Mouse (Mus musculus) left cerebral cortex, postnatal 25 days (tissue): Measurements from ENCODE around the gene A630076J17Rik. TPM values are rescaled to one million over a fixed set of nuclear protein-coding genes. Genes with fewer than 3 reads are reported as not detected.

ENCODE experiments used
- DNase-seq, 2 experiments: peaks; one replicate each; pipeline ENCODE4 v3.0.0; 2022; ENCODE audit warnings: low spot score in 2 of 2, mixed read lengths in 1 of 2
- intact Hi-C: fragments of 180-260 bp; cut with DNase I; formaldehyde crosslinking; loops from one replicate; pipeline ENCODE4 v1.15.1; 2025
- total RNA-seq, 2 experiments: library from RNA; stranded (reverse); gene quantifications; 2 replicates each; pipeline ENCODE4 v1.2.3; 2021

The A630076J17Rik gene
- total RNA-seq, 2 experiments from 2014 or later, result not detected

- intact Hi-C loops, result no loop called here
- no peak for DNase-seq
Observed at GRCm38 (mm10) chr3:107223230-107223629, 7.2 kb upstream of the A630076J17Rik start.

- no peak for DNase-seq
Observed at GRCm38 (mm10) chr3:107225820-107226219, 4.6 kb upstream of the A630076J17Rik start.

GRCm38 (mm10) chr3:107229221-107229620 is 1.2 kb upstream of the A630076J17Rik start:
- no peak for DNase-seq
- intact Hi-C loops, result no loop called here

More at GRCm38 (mm10) chr3:107225820-107226219, 4.6 kb upstream of the A630076J17Rik start:
- intact Hi-C loops, result no loop called here

- intact Hi-C loops, result loop anchor here (5.0 to 10.0 kb wide), 2 partner anchors 127 to 385 kb away; no protein-coding TSS in a partner anchor
- no peak for DNase-seq
Observed at GRCm38 (mm10) chr3:107229822-107230221, 592 bp upstream of the A630076J17Rik start.

- no peak for DNase-seq
- intact Hi-C loops, result loop anchor here (5.0 to 10.0 kb wide), 2 partner anchors 126 to 384 kb away; no protein-coding TSS in a partner anchor
Observed at GRCm38 (mm10) chr3:107231202-107231601, 788 bp downstream of the A630076J17Rik start.

- peak; percentile 87 to 93 for DNase-seq
- intact Hi-C loops, result loop anchor here (1.0 to 10.0 kb wide), 5 partner anchors 27 to 381 kb away; no protein-coding TSS in a partner anchor
Observed at GRCm38 (mm10) chr3:107233351-107233813, 3.0 kb downstream of the A630076J17Rik start.

GRCm38 (mm10) chr3:107233945-107234344 is 3.5 kb downstream of the A630076J17Rik start:
- intact Hi-C loops, result loop anchor here (1.0 to 10.0 kb wide), 5 partner anchors 28 to 381 kb away; no protein-coding TSS in a partner anchor
- DNase-seq, result no peak

- intact Hi-C loops, result loop anchor here (10.0 kb wide), 1 partner anchor 377 kb away; no protein-coding TSS in a partner anchor
- DNase-seq, result no peak
Observed at GRCm38 (mm10) chr3:107238051-107238450, 7.6 kb downstream of the A630076J17Rik start.

GRCm38 (mm10) chr3:107238471-107238980 is 8.1 kb downstream of the A630076J17Rik start:
- no peak for DNase-seq
- intact Hi-C loops, result loop anchor here (10.0 kb wide), 1 partner anchor 376 kb away; no protein-coding TSS in a partner anchor

GRCm38 (mm10) chr3:107239607-107240006 is 9.2 kb downstream of the A630076J17Rik start, which contains the start of gene Prok1:
Gene Prok1 (minus strand): TSS chr3:107239707.
- intact Hi-C loops, result loop anchor here (10.0 kb wide), 1 partner anchor 375 kb away; no protein-coding TSS in a partner anchor
- no peak for DNase-seq

GRCm38 (mm10) chr3:107241389-107242094 is 11.1 kb downstream of the A630076J17Rik start:
- DNase-seq, result no peak
- intact Hi-C loops, result no loop called here

- intact Hi-C loops, result no loop called here
- DNase-seq, result no peak
Observed at GRCm38 (mm10) chr3:107246876-107247275, 16.5 kb downstream of the A630076J17Rik start.

GRCm38 (mm10) chr3:107249042-107249441 is 18.6 kb downstream of the A630076J17Rik start:
- no peak for DNase-seq
- intact Hi-C loops, result no loop called here

GRCm38 (mm10) chr3:107250320-107250719 is 19.9 kb downstream of the A630076J17Rik start:
- intact Hi-C loops, result no loop called here
- no peak for DNase-seq

GRCm38 (mm10) chr3:107252035-107252434 is 21.6 kb downstream of the A630076J17Rik start:
- no peak for DNase-seq
- intact Hi-C loops, result no loop called here

- intact Hi-C loops, result no loop called here
- DNase-seq, result peak in 1 of 2 experiments; percentile 26
Observed at GRCm38 (mm10) chr3:107253925-107254324, 23.5 kb downstream of the A630076J17Rik start.

- no peak for DNase-seq
- intact Hi-C loops, result no loop called here
Observed at GRCm38 (mm10) chr3:107255992-107256391, 25.6 kb downstream of the A630076J17Rik start.

- intact Hi-C loops, result no loop called here
- no peak for DNase-seq
Observed at GRCm38 (mm10) chr3:107256724-107257123, 26.3 kb downstream of the A630076J17Rik start.

GRCm38 (mm10) chr3:107257924-107258323 is 27.5 kb downstream of the A630076J17Rik start:
- intact Hi-C loops, result no loop called here
- DNase-seq, result peak; percentile 22 to 49
